Mouse (Mus musculus): ENCODE measurements around the gene Otop2. TPM values are rescaled to one million over a fixed set of nuclear protein-coding genes. Genes with fewer than 3 reads are reported as not detected.

Gene Otop2
- polyA plus RNA-seq, 1 experiment from 2014 or later = not detected

- DNase-seq (ENCODE audit: low spot score) (no peak), ATAC-seq (ENCODE audit: insufficient read depth, low FRiP score, low TSS enrichment) (no peak)
- WGBS = 86% methylated on average over 8 of the region's 8 CpGs
- H3K4me2 ChIP-seq (ENCODE audit: low read depth) = no peak overlapping the region
- no peaks in the 10 kb centered on the region for H3K27me3 ChIP-seq (ENCODE audit: control insufficient read depth, insufficient read depth, low read length)
- H3K36me3 ChIP-seq (ENCODE audit: control insufficient read depth, insufficient read depth, low read length) = no peaks in the 10 kb centered on the region
- peaks cover under 1% of the 10 kb centered on the region; the same call in 1 of the 2 replicates for H3K4me1 ChIP-seq (ENCODE audit: control insufficient read depth, insufficient read depth, low read length)
- no peak overlapping the region for H3K4me3 ChIP-seq (ENCODE audit: low read depth, low read length)
- no peak overlapping the region for H3K27ac ChIP-seq (ENCODE audit: low read depth, low read length)
- H3K9ac ChIP-seq (ENCODE audit: low read length) = no peak overlapping the region
- no peaks in the 10 kb centered on the region for H3K9me3 ChIP-seq (ENCODE audit: control insufficient read depth, low read length)
Measured at GRCm38 (mm10) chr11:115282723-115283485, 24.1 kb upstream of the Otop2 start.

- Histone ChIP-seq H3K9ac (ENCODE audit: low read length) (no peak overlapping the region), H3K4me3 (ENCODE audit: low read depth, low read length) (no peak overlapping the region), H3K27ac (ENCODE audit: low read depth, low read length) (no peak overlapping the region), H3K9me3 (ENCODE audit: control insufficient read depth, low read length) (no peaks in the 10 kb centered on the region), H3K27me3 (ENCODE audit: control insufficient read depth, insufficient read depth, low read length) (no peaks in the 10 kb centered on the region), H3K36me3 (ENCODE audit: control insufficient read depth, insufficient read depth, low read length) (no peaks in the 10 kb centered on the region), H3K4me1 (ENCODE audit: control insufficient read depth, insufficient read depth, low read length) (no peaks in the 10 kb centered on the region), H3K4me2 (ENCODE audit: low read depth) (no peak overlapping the region)
- ATAC-seq (ENCODE audit: insufficient read depth, low FRiP score, low TSS enrichment) (no peak), DNase-seq (ENCODE audit: low spot score) (no peak)
- WGBS = 80% methylated on average over 9 of the region's 9 CpGs
Measured at GRCm38 (mm10) chr11:115283486-115283765, 23.5 kb upstream of the Otop2 start.

GRCm38 (mm10) chr11:115283891-115284620 lies 22.9 kb upstream of the Otop2 start:
- Histone ChIP-seq H3K9ac (ENCODE audit: low read length) (no peak overlapping the region), H3K27ac (ENCODE audit: low read depth, low read length) (no peak overlapping the region), H3K36me3 (ENCODE audit: control insufficient read depth, insufficient read depth, low read length) (no peaks in the 10 kb centered on the region), H3K4me1 (ENCODE audit: control insufficient read depth, insufficient read depth, low read length) (no peaks in the 10 kb centered on the region), H3K4me2 (ENCODE audit: low read depth) (no peak overlapping the region), H3K27me3 (ENCODE audit: control insufficient read depth, insufficient read depth, low read length) (no peaks in the 10 kb centered on the region), H3K4me3 (ENCODE audit: low read depth, low read length) (no peak overlapping the region), H3K9me3 (ENCODE audit: control insufficient read depth, low read length) (no peaks in the 10 kb centered on the region)
- no peak for DNase-seq (ENCODE audit: low spot score)
- WGBS = 84% methylated on average over 12 of the region's 12 CpGs
- no peak for ATAC-seq (ENCODE audit: insufficient read depth, low FRiP score, low TSS enrichment)

GRCm38 (mm10) chr11:115285282-115285681 lies 21.7 kb upstream of the Otop2 start:
- H3K36me3 ChIP-seq (ENCODE audit: control insufficient read depth, insufficient read depth, low read length) = no peaks in the 10 kb centered on the region
- H3K9me3 ChIP-seq (ENCODE audit: control insufficient read depth, low read length) = no peaks in the 10 kb centered on the region
- DNase-seq (ENCODE audit: low spot score) (no peak), ATAC-seq (ENCODE audit: insufficient read depth, low FRiP score, low TSS enrichment) (no peak)
- no peak overlapping the region for H3K4me3 ChIP-seq (ENCODE audit: low read depth, low read length)
- no peak overlapping the region for H3K4me2 ChIP-seq (ENCODE audit: low read depth)
- WGBS = 66% methylated on average over 4 of the region's 4 CpGs
- no peak overlapping the region for H3K9ac ChIP-seq (ENCODE audit: low read length)
- no peak overlapping the region for H3K27ac ChIP-seq (ENCODE audit: low read depth, low read length)
- H3K27me3 ChIP-seq (ENCODE audit: control insufficient read depth, insufficient read depth, low read length) = no peaks in the 10 kb centered on the region
- H3K4me1 ChIP-seq (ENCODE audit: control insufficient read depth, insufficient read depth, low read length) = no peaks in the 10 kb centered on the region

- no peak overlapping the region for H3K4me2 ChIP-seq (ENCODE audit: low read depth)
- H3K4me1 ChIP-seq (ENCODE audit: control insufficient read depth, insufficient read depth, low read length) = no peaks in the 10 kb centered on the region
- no peak overlapping the region for H3K4me3 ChIP-seq (ENCODE audit: low read depth, low read length)
- H3K9ac ChIP-seq (ENCODE audit: low read length) = no peak overlapping the region
- H3K9me3 ChIP-seq (ENCODE audit: control insufficient read depth, low read length) = no peaks in the 10 kb centered on the region
- DNase-seq (ENCODE audit: low spot score) (no peak), ATAC-seq (ENCODE audit: insufficient read depth, low FRiP score, low TSS enrichment) (no peak)
- no peak overlapping the region for H3K27ac ChIP-seq (ENCODE audit: low read depth, low read length)
- 78% methylated on average over 19 of the region's 19 CpGs for WGBS
- no peaks in the 10 kb centered on the region for H3K27me3 ChIP-seq (ENCODE audit: control insufficient read depth, insufficient read depth, low read length)
- H3K36me3 ChIP-seq (ENCODE audit: control insufficient read depth, insufficient read depth, low read length) = no peaks in the 10 kb centered on the region
Measured at GRCm38 (mm10) chr11:115286201-115286993, 20.6 kb upstream of the Otop2 start.

GRCm38 (mm10) chr11:115287386-115287785 lies 19.6 kb upstream of the Otop2 start:
- Histone ChIP-seq H3K27me3 (ENCODE audit: control insufficient read depth, insufficient read depth, low read length) (no peaks in the 10 kb centered on the region), H3K4me1 (ENCODE audit: control insufficient read depth, insufficient read depth, low read length) (no peaks in the 10 kb centered on the region), H3K9ac (ENCODE audit: low read length) (no peak overlapping the region), H3K36me3 (ENCODE audit: control insufficient read depth, insufficient read depth, low read length) (no peaks in the 10 kb centered on the region), H3K4me2 (ENCODE audit: low read depth) (no peak overlapping the region), H3K9me3 (ENCODE audit: control insufficient read depth, low read length) (no peaks in the 10 kb centered on the region), H3K4me3 (ENCODE audit: low read depth, low read length) (no peak overlapping the region), H3K27ac (ENCODE audit: low read depth, low read length) (no peak overlapping the region)
- no peak for DNase-seq (ENCODE audit: low spot score)
- WGBS = 81% methylated on average over 5 of the region's 5 CpGs
- no peak for ATAC-seq (ENCODE audit: insufficient read depth, low FRiP score, low TSS enrichment)

GRCm38 (mm10) chr11:115288305-115288704 lies 18.7 kb upstream of the Otop2 start:
- WGBS = 87% methylated on average over 2 of the region's 2 CpGs
- Histone ChIP-seq H3K4me2 (ENCODE audit: low read depth) (no peak overlapping the region), H3K4me3 (ENCODE audit: low read depth, low read length) (no peak overlapping the region), H3K4me1 (ENCODE audit: control insufficient read depth, insufficient read depth, low read length) (no peaks in the 10 kb centered on the region), H3K27ac (ENCODE audit: low read depth, low read length) (no peak overlapping the region), H3K9me3 (ENCODE audit: control insufficient read depth, low read length) (no peaks in the 10 kb centered on the region), H3K36me3 (ENCODE audit: control insufficient read depth, insufficient read depth, low read length) (no peaks in the 10 kb centered on the region), H3K27me3 (ENCODE audit: control insufficient read depth, insufficient read depth, low read length) (no peaks in the 10 kb centered on the region), H3K9ac (ENCODE audit: low read length) (no peak overlapping the region)
- ATAC-seq (ENCODE audit: insufficient read depth, low FRiP score, low TSS enrichment) = no peak
- DNase-seq (ENCODE audit: low spot score) = no peak

GRCm38 (mm10) chr11:115289885-115290284 lies 17.1 kb upstream of the Otop2 start:
- no peaks in the 10 kb centered on the region for H3K9me3 ChIP-seq (ENCODE audit: control insufficient read depth, low read length)
- no peak for ATAC-seq (ENCODE audit: insufficient read depth, low FRiP score, low TSS enrichment)
- H3K4me1 ChIP-seq (ENCODE audit: control insufficient read depth, insufficient read depth, low read length) = no peaks in the 10 kb centered on the region
- no peaks in the 10 kb centered on the region for H3K36me3 ChIP-seq (ENCODE audit: control insufficient read depth, insufficient read depth, low read length)
- WGBS = 90% methylated on average over 8 of the region's 8 CpGs
- H3K4me2 ChIP-seq (ENCODE audit: low read depth) = no peak overlapping the region
- no peak overlapping the region for H3K4me3 ChIP-seq (ENCODE audit: low read depth, low read length)
- DNase-seq (ENCODE audit: low spot score) = no peak
- no peak overlapping the region for H3K27ac ChIP-seq (ENCODE audit: low read depth, low read length)
- H3K27me3 ChIP-seq (ENCODE audit: control insufficient read depth, insufficient read depth, low read length) = no peaks in the 10 kb centered on the region
- H3K9ac ChIP-seq (ENCODE audit: low read length) = no peak overlapping the region

Measured in neural tube, embryonic 11.5 days (tissue).